Comparison of ENCODE assay signal across 9 mouse cellular contexts in genomic region chr6:64727751-64728403, GRCm38 (mm10). TPM values are rescaled to one million over a fixed set of nuclear protein-coding genes. Genes with fewer than 3 reads are reported as not detected.
DNase-seq lines count a peak whose midpoint lies in the region; ATAC-seq and TF ChIP-seq lines count a peak whose summit lies in the region.
"Had no signal": no experiment of that assay in that cellular context is flagged by ENCODE, and none has a peak within 500 bp of the region (broad histone marks: within the 10 kb centered on the region; RNA-seq: fewer than 3 reads in every experiment).

No protein-coding gene starts in this region.

- DNase-seq in heart, adult 2 months = peak; percentile 19
- DNase-seq in heart, postnatal 4 days = no peak
- peak; percentile 49 for DNase-seq in embryonic facial prominence, embryonic 10.5 days (ENCODE audit: low spot score)
- DNase-seq in liver, embryonic 11.5 days (ENCODE audit: low spot score) = peak; percentile 35
- DNase-seq in neural tube, embryonic 10.5 days (ENCODE audit: extremely low spot score, low spot score) = peak; percentile 46
- no peak for DNase-seq in left cerebral cortex, postnatal 14 days (ENCODE audit: low spot score in 2 of 2)
- no peak for DNase-seq in gastrocnemius, postnatal 4 days (ENCODE audit: low spot score in 2 of 2)

- peak overlapping the region; percentile 31 for H3K4me3 ChIP-seq in heart, adult 2 months
- H3K4me3 ChIP-seq in embryonic facial prominence, embryonic 10.5 days = peak overlapping the region; percentile 57
- H3K4me3 ChIP-seq in hindbrain, embryonic 15.5 days = peak overlapping the region; percentile 39
- H3K4me3 ChIP-seq in liver, embryonic 11.5 days (ENCODE audit: low read depth, low read length) = peak overlapping the region; percentile 40

- no peaks in the 10 kb centered on the region for H3K79me2 ChIP-seq in heart, adult 2 months (replicated peaks; ENCODE audit: control insufficient read depth, insufficient read depth, low read length)

- 1% methylated on average over 29 of the region's 29 CpGs for WGBS in heart, adult 2 months
- under 1% methylated on average over 29 of the region's 29 CpGs for WGBS in embryonic facial prominence, embryonic 10.5 days
- under 1% methylated on average over 29 of the region's 29 CpGs for WGBS in hindbrain, embryonic 15.5 days
- 2% methylated on average over 29 of the region's 29 CpGs for WGBS in liver, embryonic 11.5 days

- H3K27me3 ChIP-seq in heart, adult 2 months (ENCODE audit: control insufficient read depth, insufficient read depth, low read length) = peaks cover 18% of the 10 kb centered on the region
- H3K27me3 ChIP-seq in embryonic facial prominence, embryonic 10.5 days (replicated peaks; ENCODE audit: low read depth, poor library complexity, severe bottlenecking) = peaks cover 70% of the 10 kb centered on the region
- peaks cover 49% of the 10 kb centered on the region for H3K27me3 ChIP-seq in hindbrain, embryonic 15.5 days
- peaks cover 61% of the 10 kb centered on the region for H3K27me3 ChIP-seq in liver, embryonic 11.5 days (replicated peaks; ENCODE audit: control insufficient read depth, insufficient read depth, low read length)

- TF ChIP-seq POLR2A in heart, adult 2 months (IDR thresholded peaks at IDR 0.05; ENCODE audit: insufficient read depth, low read depth, low read length) = no peak

- intact Hi-C loops in heart, adult 2 months (cut with DNase I) = no loop called here
- intact Hi-C loops in left cerebral cortex, postnatal 14 days (cut with DNase I) = no loop called here

- H3K4me2 ChIP-seq in hindbrain, embryonic 15.5 days = peak overlapping the region; percentile 59
- peak overlapping the region; percentile 68 for H3K4me2 ChIP-seq in liver, embryonic 11.5 days

- H3K27ac ChIP-seq in heart, adult 2 months = no peak overlapping the region
- H3K27ac ChIP-seq in embryonic facial prominence, embryonic 10.5 days (replicated peaks) = no peak overlapping the region
- H3K27ac ChIP-seq in hindbrain, embryonic 15.5 days (replicated peaks) = no peak overlapping the region
- H3K27ac ChIP-seq in liver, embryonic 11.5 days (ENCODE audit: low read depth, low read length) = no peak overlapping the region

- H3K9ac ChIP-seq in heart, adult 2 months (ENCODE audit: low read depth, low read length) = no peak overlapping the region
- H3K9ac ChIP-seq in hindbrain, embryonic 15.5 days = no peak overlapping the region
- H3K9ac ChIP-seq in liver, embryonic 11.5 days (ENCODE audit: low read depth, low read length) = no peak overlapping the region

- no peaks in the 10 kb centered on the region for H3K9me3 ChIP-seq in embryonic facial prominence, embryonic 10.5 days
- no peaks in the 10 kb centered on the region for H3K9me3 ChIP-seq in hindbrain, embryonic 15.5 days
- no peaks in the 10 kb centered on the region for H3K9me3 ChIP-seq in liver, embryonic 11.5 days (ENCODE audit: control insufficient read depth, low read length)

- TF ChIP-seq CTCF in heart, adult 2 months (IDR thresholded peaks at IDR 0.05) = no peak

- ATAC-seq in hindbrain, embryonic 15.5 days (ENCODE audit: low FRiP score, low read depth) = peak; percentile 55; the same call in 1 of the 2 replicates
- ATAC-seq in liver, embryonic 11.5 days (replicated peaks; ENCODE audit: low FRiP score) = peak; percentile 56

- no peak for TF ChIP-seq EP300 in heart, adult 2 months (IDR thresholded peaks at IDR 0.05; ENCODE audit: insufficient read depth, low read depth, low read length)

- no peaks in the 10 kb centered on the region for H3K4me1 ChIP-seq in heart, adult 2 months (ENCODE audit: control insufficient read depth, insufficient read depth, low read length)
- peaks cover 27% of the 10 kb centered on the region for H3K4me1 ChIP-seq in embryonic facial prominence, embryonic 10.5 days
- H3K4me1 ChIP-seq in hindbrain, embryonic 15.5 days (replicated peaks) = peaks cover 30% of the 10 kb centered on the region
- peaks cover 3% of the 10 kb centered on the region; the same call in 1 of the 2 replicates for H3K4me1 ChIP-seq in liver, embryonic 11.5 days (replicated peaks; ENCODE audit: control insufficient read depth, insufficient read depth, low read length)

- no peaks in the 10 kb centered on the region for H3K36me3 ChIP-seq in heart, adult 2 months (ENCODE audit: control insufficient read depth, insufficient read depth, low read length)
- H3K36me3 ChIP-seq in embryonic facial prominence, embryonic 10.5 days (replicated peaks) = no peaks in the 10 kb centered on the region
- no peaks in the 10 kb centered on the region for H3K36me3 ChIP-seq in hindbrain, embryonic 15.5 days
- H3K36me3 ChIP-seq in liver, embryonic 11.5 days (ENCODE audit: control insufficient read depth, insufficient read depth, low read length) = no peaks in the 10 kb centered on the region

RNA-seq across cellular contexts. Expression of gene Atoh1, which starts 1.0 kb away (rescaled TPM):
- not detected for total RNA-seq in heart, adult 2 months (2021)
- not detected in 2 replicates for polyA plus RNA-seq in heart, adult 2 months (2012; rRNA removed)
- not detected for total RNA-seq in heart, postnatal 4 days (2021)
- 1.1 and 2.9 TPM in 2 replicates for polyA plus RNA-seq in embryonic facial prominence, embryonic 10.5 days (2016; fragmentation: Nextera tagmentation; extraction: Ambion mirVana)
- polyA plus RNA-seq in hindbrain, embryonic 15.5 days (2015; fragmentation: Nextera tagmentation; extraction: Ambion mirVana) = 13.9 and 17.5 TPM in 2 replicates
- not detected in 2 replicates for polyA plus RNA-seq in liver, embryonic 11.5 days (2014; fragmentation: Nextera tagmentation; extraction: Ambion mirVana)
- total RNA-seq in left cerebral cortex, postnatal 14 days (2021) = not detected
- total RNA-seq in gastrocnemius, postnatal 4 days (2021) = not detected
- total RNA-seq: heart, postnatal 14 days had no signal

Comparison
In these comparisons a context has a peak if more than half of its experiments do, and no peak if none do; other contexts are left out.
1. DNase-seq: peak in heart, adult 2 months (2 of 2), embryonic facial prominence, embryonic 10.5 days (single experiment), liver, embryonic 11.5 days (single experiment) and neural tube, embryonic 10.5 days (single experiment); none in heart, postnatal 4 days (single experiment), left cerebral cortex, postnatal 14 days (0 of 2) and gastrocnemius, postnatal 4 days (0 of 2).
2. Peak in every context shown above with its lines, with median percentiles within 50 percentile points of each other: H3K4me3 ChIP-seq.